Mouse (Mus musculus) limb, embryonic 11.5 days (tissue): ENCODE results near the gene Mgat5b. TPM values are rescaled to one million over a fixed set of nuclear protein-coding genes. Genes with fewer than 3 reads are reported as not detected.

Experiments
- ATAC-seq: fragments of 200-750 bp; cut with Nextera tagmentation; 2 replicates; pipeline ENCODE4 v1.8.0; 2017; ENCODE audit warnings: low read depth; ENCODE audit not compliant: insufficient number of reproducible peaks, low FRiP score, low TSS enrichment
- DNase-seq: peaks from one replicate; pipeline ENCODE4 v3.0.0-alpha.2; 2015; ENCODE audit warnings: low spot score
- H3K27ac ChIP-seq: fragments of 300-500 bp; sonication (generic); replicated peaks from 2 replicates; pipeline ENCODE4 v1.5.1; 2014; ENCODE audit warnings: low read depth, mild to moderate bottlenecking, low read length
- H3K27me3 ChIP-seq: fragments of 300-500 bp; sonication (generic); 2 replicates; pipeline ENCODE4 v1.6.1; 2014; ENCODE audit warnings: mild to moderate bottlenecking, low read length, mixed read lengths; ENCODE audit not compliant: control insufficient read depth, insufficient read depth
- H3K36me3 ChIP-seq: fragments of 300-500 bp; sonication (generic); 2 replicates; pipeline ENCODE4 v1.6.1; 2014; ENCODE audit warnings: mild to moderate bottlenecking, low read length, moderate library complexity, mixed read lengths; ENCODE audit not compliant: control insufficient read depth, insufficient read depth
- H3K4me1 ChIP-seq: fragments of 300-500 bp; sonication (generic); 2 replicates; pipeline ENCODE4 v1.6.1; 2014; ENCODE audit warnings: low read length, mixed read lengths; ENCODE audit not compliant: control insufficient read depth, insufficient read depth
- H3K4me2 ChIP-seq: fragments of 300-500 bp; sonication (generic); 2 replicates; pipeline ENCODE4 v1.6.1; 2014; ENCODE audit warnings: low read depth, mild to moderate bottlenecking, moderate library complexity; ENCODE audit not compliant: severe bottlenecking
- H3K4me3 ChIP-seq: fragments of 300-500 bp; sonication (generic); 2 replicates; pipeline ENCODE4 v1.5.1; 2014; ENCODE audit warnings: low read depth, low read length
- H3K9ac ChIP-seq: fragments of 300-500 bp; sonication (generic); 2 replicates; pipeline ENCODE4 v1.6.1; 2014; ENCODE audit warnings: mild to moderate bottlenecking, low read length
- H3K9me3 ChIP-seq: fragments of 300-500 bp; sonication (generic); 2 replicates; pipeline ENCODE4 v1.6.1; 2016; ENCODE audit warnings: low read length; ENCODE audit not compliant: control insufficient read depth
- WGBS: fragments of 180-500 bp; shearing (Covaris S2); extraction: QIAGEN DNeasy Blood & Tissue Kit; methylation state at CpG from one replicate; pipeline ENCODE4 v1.1.7; 2014; 5-methylcytosine and 5-hydroxymethylcytosine counted together
- polyA plus RNA-seq: library from polyadenylated mRNA; unstranded; fragments of >200 nt; fragmentation: Nextera tagmentation; extraction: Ambion mirVana; gene quantifications from 2 replicates; pipeline ENCODE4 v1.2.1, GENCODE M21; 2014

Gene Mgat5b
- polyA plus RNA-seq, 1 experiment from 2014 or later, result 0.99 TPM

DNA sequence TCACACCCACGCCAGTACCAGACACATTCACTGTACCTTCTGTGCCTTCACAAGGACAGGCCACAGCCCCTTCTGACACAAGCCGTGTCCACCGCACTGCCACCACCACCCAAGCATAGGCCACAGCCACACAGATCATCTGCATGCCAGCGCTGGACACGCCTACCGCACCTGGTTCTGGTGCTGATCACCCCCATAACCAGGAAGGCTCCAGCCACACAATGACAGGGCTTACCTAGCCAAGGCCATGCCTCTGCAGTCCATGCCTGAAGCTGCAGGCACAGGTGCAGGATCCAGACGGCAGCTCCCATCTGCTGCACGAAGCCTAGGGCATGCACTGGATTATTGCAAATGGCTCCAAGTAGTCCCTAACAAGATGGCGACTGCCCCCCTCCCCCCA lies 54.8 kb downstream of the Mgat5b start:
- Histone ChIP-seq H3K27ac (no peak overlapping the region), H3K4me3 (no peak overlapping the region), H3K36me3 (no peaks in the 10 kb centered on the region), H3K4me2 (no peak overlapping the region), H3K9ac (no peak overlapping the region), H3K9me3 (no peaks in the 10 kb centered on the region), H3K4me1 (no peaks in the 10 kb centered on the region), H3K27me3 (no peaks in the 10 kb centered on the region)
- DNase-seq, result no peak
- no peak for ATAC-seq
- WGBS, result 88% methylated on average over 9 of the region's 9 CpGs

DNA sequence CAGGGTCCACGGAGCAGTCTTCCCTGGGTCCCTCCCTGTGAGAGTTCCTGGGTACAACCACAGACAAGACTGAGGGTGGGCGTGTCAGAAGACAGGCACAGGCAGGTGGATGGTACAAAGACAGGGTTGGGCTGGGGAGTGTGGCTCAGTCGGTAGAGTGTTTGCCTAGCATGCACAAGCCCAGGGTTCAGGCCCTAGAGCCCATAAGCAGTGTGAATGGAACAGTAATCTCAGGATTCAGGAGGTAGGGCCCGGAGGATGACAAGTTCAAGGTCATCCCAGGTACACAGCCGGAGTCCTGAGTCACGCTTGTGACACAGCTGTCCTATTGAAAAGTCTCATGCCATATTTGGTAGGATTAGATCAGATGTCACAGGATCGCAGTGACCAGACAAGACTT lies 55.7 kb downstream of the Mgat5b start:
- H3K9me3 ChIP-seq, result no peaks in the 10 kb centered on the region
- H3K4me3 ChIP-seq, result no peak overlapping the region
- H3K4me1 ChIP-seq, result no peaks in the 10 kb centered on the region
- DNase-seq (no peak), ATAC-seq (no peak)
- 86% methylated on average over 7 of the region's 7 CpGs for WGBS
- H3K27me3 ChIP-seq, result no peaks in the 10 kb centered on the region
- no peak overlapping the region for H3K4me2 ChIP-seq
- no peak overlapping the region for H3K9ac ChIP-seq
- H3K27ac ChIP-seq, result no peak overlapping the region
- no peaks in the 10 kb centered on the region for H3K36me3 ChIP-seq

DNA sequence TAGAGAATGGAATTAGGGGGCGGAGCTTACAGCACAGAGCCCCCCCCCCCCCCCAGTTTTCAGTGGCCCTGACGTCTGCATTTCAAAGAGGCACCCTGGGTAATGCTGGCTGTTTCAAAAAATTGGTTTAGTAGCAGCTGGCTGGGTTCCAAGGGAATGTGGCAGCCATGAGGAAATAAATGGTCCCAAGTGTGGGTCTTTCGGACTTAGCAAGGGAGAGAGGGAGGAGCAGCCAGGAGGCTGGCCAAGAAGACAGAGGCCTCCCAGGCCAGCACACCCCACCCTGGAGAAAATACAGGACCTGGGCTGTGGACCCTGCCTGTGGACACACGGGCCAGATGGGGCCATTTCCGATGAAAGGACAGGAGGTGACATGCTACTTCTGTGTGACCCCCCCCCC lies 61.6 kb downstream of the Mgat5b start:
- Histone ChIP-seq H3K4me3 (no peak overlapping the region), H3K9ac (no peak overlapping the region), H3K4me2 (no peak overlapping the region), H3K4me1 (peaks cover 8% of the 10 kb centered on the region), H3K27ac (no peak overlapping the region), H3K9me3 (no peaks in the 10 kb centered on the region), H3K36me3 (no peaks in the 10 kb centered on the region), H3K27me3 (no peaks in the 10 kb centered on the region)
- ATAC-seq (peak; percentile 23; the same call in 1 of the 2 replicates), DNase-seq (no peak)
- WGBS, result 31% methylated on average over 5 of the region's 5 CpGs

DNA sequence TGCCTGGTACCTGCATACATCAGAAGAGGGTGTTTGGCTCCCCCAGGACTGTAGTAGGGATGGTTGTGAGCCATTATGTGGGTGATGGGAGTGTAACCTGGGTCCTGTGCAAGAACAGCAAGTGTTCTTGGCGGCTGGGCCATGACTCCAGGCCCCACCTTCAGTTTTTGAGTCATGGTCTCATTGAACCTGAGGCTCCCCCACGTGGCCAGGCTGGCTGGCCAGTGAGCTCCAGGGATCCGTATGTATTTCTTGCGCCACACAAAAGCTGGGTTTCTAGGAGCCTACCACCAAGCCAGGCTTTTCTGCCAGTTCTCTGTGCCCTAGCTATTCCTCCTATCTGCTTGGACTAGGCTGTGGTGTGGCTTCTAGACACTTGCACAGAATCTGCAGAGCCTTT lies 63.9 kb downstream of the Mgat5b start:
- 48% methylated on average over 4 of the region's 4 CpGs for WGBS
- no peaks in the 10 kb centered on the region for H3K36me3 ChIP-seq
- H3K27me3 ChIP-seq, result no peaks in the 10 kb centered on the region
- peaks cover 8% of the 10 kb centered on the region for H3K4me1 ChIP-seq
- H3K9me3 ChIP-seq, result no peaks in the 10 kb centered on the region
- H3K27ac ChIP-seq, result no peak overlapping the region
- H3K4me3 ChIP-seq, result no peak overlapping the region
- H3K9ac ChIP-seq, result no peak overlapping the region
- H3K4me2 ChIP-seq, result no peak overlapping the region
- DNase-seq (no peak), ATAC-seq (no peak)

DNA sequence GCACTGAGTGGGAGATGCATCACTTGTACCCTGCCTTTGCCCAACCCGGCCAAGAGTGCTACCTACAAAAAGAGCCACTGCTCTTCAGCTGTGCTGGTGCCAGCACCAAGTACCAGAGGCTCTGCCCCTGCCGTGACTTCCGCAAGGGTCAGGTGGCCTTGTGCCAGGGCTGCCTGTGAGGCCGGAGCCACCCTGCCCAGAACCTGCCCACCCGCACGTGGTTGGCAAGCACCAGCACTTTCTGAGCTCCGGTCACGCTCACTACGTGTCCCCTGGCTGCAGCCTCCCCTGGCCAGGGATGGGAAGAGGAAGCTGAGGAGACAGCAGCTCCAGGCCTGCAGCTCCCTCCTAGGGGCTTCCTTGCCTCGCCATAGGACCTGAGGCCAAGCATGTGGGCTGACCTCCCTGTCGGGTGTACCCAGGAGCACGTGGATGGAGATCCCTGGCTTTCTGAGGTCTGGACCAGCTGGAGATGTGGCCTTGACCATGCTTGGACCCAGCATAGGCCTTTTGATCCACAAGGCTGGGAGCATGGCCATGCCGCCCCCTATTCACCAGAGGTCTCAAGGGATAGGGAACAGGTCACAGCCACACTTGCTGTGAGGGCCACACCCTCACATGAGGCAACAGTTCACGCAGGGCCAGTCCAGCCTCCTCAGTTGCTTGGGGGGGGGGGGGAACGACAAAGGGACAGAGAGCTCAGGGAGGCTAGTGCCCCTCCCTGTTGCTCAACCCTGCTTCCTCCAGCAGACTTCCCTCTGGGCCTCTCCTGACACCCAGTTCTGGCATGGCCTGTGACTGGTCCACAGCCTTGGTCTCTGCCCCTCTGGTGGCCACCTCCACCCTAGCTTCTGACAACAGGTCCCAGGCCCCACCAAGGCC lies 67.1 kb downstream of the Mgat5b start:
- Histone ChIP-seq H3K4me2 (no peak overlapping the region), H3K27ac (no peak overlapping the region), H3K36me3 (no peaks in the 10 kb centered on the region), H3K9me3 (no peaks in the 10 kb centered on the region), H3K27me3 (no peaks in the 10 kb centered on the region), H3K9ac (no peak overlapping the region), H3K4me3 (no peak overlapping the region), H3K4me1 (no peaks in the 10 kb centered on the region)
- DNase-seq, result no peak
- ATAC-seq, result no peak
- WGBS, result 84% methylated on average over 15 of the region's 15 CpGs

DNA sequence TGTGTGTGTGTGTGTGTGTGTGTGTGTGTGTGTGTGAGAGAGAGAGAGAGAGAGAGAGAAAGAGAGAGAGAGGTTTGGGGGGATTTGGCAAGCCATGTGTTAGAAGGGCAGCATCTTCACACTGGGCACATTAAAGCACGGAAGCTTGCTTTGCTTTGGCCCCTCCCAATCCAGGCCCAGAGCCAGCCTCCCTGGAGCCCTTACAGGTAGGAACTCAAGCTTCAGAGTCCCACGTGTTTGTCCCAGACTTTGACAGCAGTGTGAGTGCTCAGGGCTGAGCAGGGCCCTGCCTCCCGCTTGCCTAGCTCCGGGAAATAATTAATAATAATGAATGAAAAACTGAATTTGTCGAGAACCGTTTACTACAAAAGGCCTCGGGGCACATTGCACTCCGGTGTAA lies 69.5 kb downstream of the Mgat5b start:
- H3K9me3 ChIP-seq, result no peaks in the 10 kb centered on the region
- H3K36me3 ChIP-seq, result no peaks in the 10 kb centered on the region
- H3K4me3 ChIP-seq, result no peak overlapping the region
- H3K27me3 ChIP-seq, result no peaks in the 10 kb centered on the region
- no peak overlapping the region for H3K4me2 ChIP-seq
- no peak for DNase-seq
- ATAC-seq, result no peak
- no peaks in the 10 kb centered on the region for H3K4me1 ChIP-seq
- 43% methylated on average over 8 of the region's 8 CpGs for WGBS
- H3K9ac ChIP-seq, result no peak overlapping the region
- no peak overlapping the region for H3K27ac ChIP-seq

DNA sequence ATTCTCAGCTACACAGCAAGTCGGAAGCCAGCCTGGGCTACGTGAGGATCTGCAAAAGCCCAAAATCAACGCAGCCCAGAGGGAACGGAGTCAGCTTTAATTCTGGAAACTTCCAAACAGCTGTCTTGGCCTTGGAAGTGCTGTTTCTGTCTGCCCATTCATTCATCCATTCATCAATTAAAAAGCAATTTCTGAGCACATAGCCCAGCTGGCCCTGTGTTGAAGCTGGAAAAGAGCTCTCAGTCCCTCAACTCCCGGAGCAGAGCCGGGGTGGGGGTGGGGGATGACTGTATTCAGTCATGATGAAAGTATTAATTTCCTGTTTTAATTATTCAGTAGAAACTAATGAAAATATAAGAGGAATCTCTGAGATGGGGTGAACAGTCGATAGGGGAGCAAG lies 71.6 kb downstream of the Mgat5b start:
- Histone ChIP-seq H3K4me2 (no peak overlapping the region), H3K4me3 (no peak overlapping the region), H3K27me3 (peaks cover 7% of the 10 kb centered on the region), H3K27ac (no peak overlapping the region), H3K36me3 (no peaks in the 10 kb centered on the region), H3K9me3 (no peaks in the 10 kb centered on the region), H3K4me1 (no peaks in the 10 kb centered on the region), H3K9ac (no peak overlapping the region)
- ATAC-seq (no peak), DNase-seq (no peak)
- 77% methylated on average over 7 of the region's 7 CpGs for WGBS

DNA sequence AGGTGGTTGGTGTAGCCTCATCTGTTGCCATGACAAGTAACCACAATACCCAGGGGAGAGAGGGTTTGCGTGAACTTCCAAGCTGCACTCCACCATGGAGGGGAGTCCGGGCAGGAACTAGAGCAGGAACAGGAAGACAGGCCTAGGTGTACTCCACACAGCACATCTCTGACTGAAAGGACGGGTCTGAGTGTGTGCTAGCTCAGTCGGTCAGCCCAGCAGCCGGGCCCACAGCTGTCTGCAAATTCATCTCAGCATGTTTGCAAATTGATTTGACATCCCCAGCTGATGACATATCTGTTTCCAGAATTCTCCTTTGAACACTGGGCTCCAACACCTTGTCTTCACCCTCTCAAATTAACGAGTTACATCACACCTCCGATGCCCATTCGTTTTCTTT lies 72.7 kb downstream of the Mgat5b start:
- 68% methylated on average over 8 of the region's 8 CpGs for WGBS
- no peak overlapping the region for H3K4me2 ChIP-seq
- no peak overlapping the region for H3K4me3 ChIP-seq
- no peaks in the 10 kb centered on the region for H3K4me1 ChIP-seq
- H3K9ac ChIP-seq, result no peak overlapping the region
- H3K9me3 ChIP-seq, result no peaks in the 10 kb centered on the region
- H3K27me3 ChIP-seq, result peaks cover 7% of the 10 kb centered on the region
- H3K36me3 ChIP-seq, result no peaks in the 10 kb centered on the region
- DNase-seq (no peak), ATAC-seq (no peak)
- H3K27ac ChIP-seq, result no peak overlapping the region

DNA sequence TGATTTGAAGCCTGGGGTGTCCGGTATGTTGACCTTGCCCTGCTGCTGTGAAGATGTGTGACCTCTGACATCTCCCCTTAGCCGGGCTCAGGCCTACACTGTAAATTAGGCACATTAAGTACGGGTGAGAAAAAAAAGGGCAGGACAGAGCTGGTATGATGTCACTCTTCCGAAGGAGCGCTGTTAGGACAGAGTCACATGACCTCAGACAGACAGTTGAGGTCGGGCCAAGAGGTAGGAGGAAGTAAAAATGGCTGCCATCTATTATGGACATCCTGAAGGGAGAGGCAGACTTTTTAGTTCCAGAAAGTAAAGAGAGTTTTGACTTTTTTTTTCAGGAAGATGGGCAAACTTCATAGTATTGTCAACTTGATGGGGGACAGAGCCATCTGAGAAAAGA lies 73.3 kb downstream of the Mgat5b start:
- Histone ChIP-seq H3K27me3 (peaks cover 7% of the 10 kb centered on the region), H3K9me3 (no peaks in the 10 kb centered on the region), H3K4me2 (no peak overlapping the region), H3K36me3 (no peaks in the 10 kb centered on the region), H3K27ac (no peak overlapping the region), H3K4me3 (no peak overlapping the region), H3K4me1 (no peaks in the 10 kb centered on the region), H3K9ac (no peak overlapping the region)
- DNase-seq, result no peak
- 62% methylated on average over 6 of the region's 6 CpGs for WGBS
- no peak for ATAC-seq
